Mouse (Mus musculus) midbrain, postnatal 0 days (tissue): ENCODE data around the gene Higd1c. TPM values are rescaled to one million over a fixed set of nuclear protein-coding genes. Genes with fewer than 3 reads are reported as not detected.

Experiments used
- ATAC-seq: fragments of 200-750 bp; cut with Nextera tagmentation; 2 replicates; pipeline ENCODE4 v1.8.0; 2017; ENCODE audit warnings: moderate number of reproducible peaks, mild to moderate bottlenecking, moderate TSS enrichment, moderate library complexity; ENCODE audit not compliant: low FRiP score
- DNase-seq: peaks from one replicate; pipeline ENCODE4 v3.0.0-alpha.2; 2015; ENCODE audit warnings: low spot score
- H3K27ac ChIP-seq: fragments of 300-500 bp; sonication (generic); 2 replicates; pipeline ENCODE4 v1.5.1; 2014; ENCODE audit warnings: low read depth, mild to moderate bottlenecking, low read length, mixed read lengths
- H3K27me3 ChIP-seq: fragments of 300-500 bp; sonication (generic); 2 replicates; pipeline ENCODE4 v1.6.1; 2014; ENCODE audit warnings: low read length, control low read depth, mixed read lengths; ENCODE audit not compliant: insufficient read depth
- H3K36me3 ChIP-seq: fragments of 300-500 bp; sonication (generic); 2 replicates; pipeline ENCODE4 v1.6.1; 2014; ENCODE audit warnings: low read length, control low read depth, mixed read lengths; ENCODE audit not compliant: insufficient read depth
- H3K4me1 ChIP-seq: fragments of 300-500 bp; sonication (generic); 2 replicates; pipeline ENCODE4 v1.6.1; 2014; ENCODE audit warnings: mild to moderate bottlenecking, control low read depth, antibody characterized with exemption, low read length, mixed read lengths; ENCODE audit not compliant: insufficient read depth
- H3K4me2 ChIP-seq: fragments of 300-500 bp; sonication (generic); 2 replicates; pipeline ENCODE4 v1.6.1; 2014; ENCODE audit warnings: low read depth, mild to moderate bottlenecking, low read length, mixed read lengths; ENCODE audit not compliant: poor library complexity, severe bottlenecking
- H3K4me3 ChIP-seq: fragments of 300-500 bp; sonication (generic); 2 replicates; pipeline ENCODE4 v1.5.1; 2014; ENCODE audit warnings: low read depth, mild to moderate bottlenecking, low read length, moderate library complexity
- H3K9ac ChIP-seq: fragments of 300-500 bp; sonication (generic); replicated peaks from 2 replicates; pipeline ENCODE4 v1.6.1; 2014; ENCODE audit warnings: mild to moderate bottlenecking, low read length, moderate library complexity, mixed read lengths; ENCODE audit not compliant: poor library complexity, severe bottlenecking
- H3K9me3 ChIP-seq: fragments of 300-500 bp; sonication (generic); 2 replicates; pipeline ENCODE4 v1.6.1; 2016; ENCODE audit warnings: low read length, control low read depth
- CTCF ChIP-seq: IDR thresholded peaks from 2 replicates; pipeline ENCODE4 v1.5.1; 2016; ENCODE audit warnings: antibody characterized with exemption, mild to moderate bottlenecking
- WGBS: fragments of 180-500 bp; shearing (Covaris S2); extraction: QIAGEN DNeasy Blood & Tissue Kit; methylation state at CpG from one replicate; pipeline ENCODE4 v1.1.7; 2014; 5-methylcytosine and 5-hydroxymethylcytosine counted together
- polyA plus RNA-seq: library from polyadenylated mRNA; unstranded; fragments of >200 nt; fragmentation: Nextera tagmentation; extraction: Ambion mirVana; gene quantifications from 2 replicates; pipeline ENCODE4 v1.2.1, GENCODE M21; 2015
- total RNA-seq: library from RNA; depleted of rRNA; stranded (reverse); fragments of >200 nt; gene quantifications from 2 replicates; pipeline ENCODE4 v1.2.3, GENCODE M21; 2014

The Higd1c gene
- total and polyA plus RNA-seq, 2 experiments from 2014 or later = not detected

DNA sequence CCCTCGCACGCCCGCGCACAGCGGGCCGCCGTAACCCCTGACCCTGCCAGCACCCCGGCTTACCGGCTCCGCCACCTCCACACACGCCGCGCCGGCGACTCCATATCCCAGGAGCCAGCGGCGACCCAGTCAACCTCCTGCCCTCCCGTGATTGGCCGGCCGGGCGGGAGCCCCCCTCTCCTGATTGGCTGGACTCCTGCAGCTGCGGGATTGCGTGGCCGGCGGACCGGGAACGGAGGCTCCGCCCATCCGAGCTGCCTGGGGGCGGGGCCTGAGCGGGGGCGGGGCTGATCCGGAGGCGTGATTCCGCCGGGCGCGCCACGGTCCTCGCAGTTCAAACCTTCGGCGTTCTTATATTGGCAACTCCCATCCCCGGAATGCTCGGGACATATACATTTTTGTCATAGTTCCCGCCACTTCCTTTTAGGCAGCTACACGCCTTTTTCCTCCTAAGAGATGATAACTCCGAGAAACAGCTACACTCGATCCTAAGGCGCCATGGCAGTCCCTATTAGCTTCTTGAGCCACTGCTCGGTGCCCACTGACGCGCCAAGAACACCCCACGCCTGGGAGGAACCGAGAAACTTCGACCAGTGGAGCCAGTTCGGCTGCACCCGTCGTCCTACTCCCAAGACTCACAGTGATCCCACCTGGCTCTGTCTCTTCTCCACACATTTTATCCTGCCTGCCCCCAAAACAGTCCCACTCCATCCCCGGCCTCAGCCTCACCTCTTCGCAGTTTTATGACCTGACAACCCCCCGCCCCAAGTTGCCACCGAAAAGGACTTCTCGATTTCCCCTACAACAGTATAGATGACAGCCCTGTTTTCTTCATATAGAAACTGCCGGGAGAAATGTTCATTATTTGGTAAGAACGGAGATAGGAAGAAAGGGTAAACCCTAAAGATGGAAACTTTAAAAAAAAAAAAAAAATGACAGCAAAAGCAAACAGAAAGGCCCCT lies 58.8 kb downstream of the Higd1c start:
- peak overlapping the region; percentile 91 for H3K4me2 ChIP-seq
- H3K9ac ChIP-seq = peak overlapping the region; percentile 85
- ATAC-seq (peak; percentile 97), DNase-seq (peak; percentile 96)
- H3K9me3 ChIP-seq = no peaks in the 10 kb centered on the region
- 0 out of 2 replicates have a peak overlapping the region, but pooled peaks have one; percentile 58 for H3K27ac ChIP-seq
- H3K27me3 ChIP-seq = peaks cover 15% of the 10 kb centered on the region
- no peak for TF ChIP-seq CTCF
- H3K4me1 ChIP-seq = peaks cover 13% of the 10 kb centered on the region; the same call in 1 of the 2 replicates
- H3K4me3 ChIP-seq = peak overlapping the region; percentile 85
- WGBS = 1% methylated on average over 64 of the region's 65 CpGs
- no peaks in the 10 kb centered on the region for H3K36me3 ChIP-seq

GRCm38 (mm10) chr15:100423916-100424315 lies 59.6 kb downstream of the Higd1c start:
- H3K27me3 ChIP-seq = peaks cover 15% of the 10 kb centered on the region
- TF ChIP-seq CTCF = peak; percentile 15; the same call in 1 of the 2 replicates
- DNase-seq = no peak
- WGBS = 2% methylated on average over 14 of the region's 14 CpGs
- no peaks in the 10 kb centered on the region for H3K36me3 ChIP-seq
- peaks cover 13% of the 10 kb centered on the region; the same call in 1 of the 2 replicates for H3K4me1 ChIP-seq
- no peak for ATAC-seq
- H3K9ac ChIP-seq = peak overlapping the region; percentile 48; the same call in 1 of the 2 replicates
- peak overlapping the region; percentile 91 for H3K4me2 ChIP-seq
- no peak overlapping the region for H3K27ac ChIP-seq
- peak overlapping the region; percentile 85 for H3K4me3 ChIP-seq
- H3K9me3 ChIP-seq = no peaks in the 10 kb centered on the region

GRCm38 (mm10) chr15:100424396-100425122 lies 60.2 kb downstream of the Higd1c start, which contains the start of gene Slc11a2:
Gene Slc11a2, minus strand, starts transcription at chr15:100425072.
- ATAC-seq (no peak), DNase-seq (no peak)
- Histone ChIP-seq H3K36me3 (no peaks in the 10 kb centered on the region), H3K4me3 (peak within 1 kb of the TSS; percentile 85), H3K4me1 (peaks cover 13% of the 10 kb centered on the region; the same call in 1 of the 2 replicates), H3K27ac (no peak within 1 kb of the TSS), H3K9me3 (no peaks in the 10 kb centered on the region), H3K27me3 (peaks cover 15% of the 10 kb centered on the region), H3K4me2 (peak within 1 kb of the TSS; percentile 91), H3K9ac (peak within 1 kb of the TSS; percentile 48; the same call in 1 of the 2 replicates)
- no peak for TF ChIP-seq CTCF
- 29% methylated on average over 17 of the region's 17 CpGs for WGBS

- no peak overlapping the region for H3K9ac ChIP-seq
- no peaks in the 10 kb centered on the region for H3K36me3 ChIP-seq
- H3K4me1 ChIP-seq = no peaks in the 10 kb centered on the region
- no peak overlapping the region for H3K27ac ChIP-seq
- WGBS = 87% methylated on average over 13 of the region's 13 CpGs
- H3K27me3 ChIP-seq = peaks cover 15% of the 10 kb centered on the region
- ATAC-seq (no peak), DNase-seq (no peak)
- no peak overlapping the region for H3K4me2 ChIP-seq
- no peak for TF ChIP-seq CTCF
- no peaks in the 10 kb centered on the region for H3K9me3 ChIP-seq
- H3K4me3 ChIP-seq = no peak overlapping the region
These were observed 64.1 kb downstream of the Higd1c start for GRCm38 (mm10) chr15:100428296-100428905.

- Histone ChIP-seq H3K4me2 (no peak overlapping the region), H3K27me3 (peaks cover 5% of the 10 kb centered on the region), H3K36me3 (no peaks in the 10 kb centered on the region), H3K27ac (no peak overlapping the region), H3K9ac (no peak overlapping the region), H3K9me3 (no peaks in the 10 kb centered on the region), H3K4me3 (no peak overlapping the region), H3K4me1 (no peaks in the 10 kb centered on the region)
- TF ChIP-seq CTCF = no peak
- DNase-seq = peak; percentile 89
- no peak for ATAC-seq
- WGBS = 78% methylated on average over 11 of the region's 11 CpGs
These were observed 65.7 kb downstream of the Higd1c start for GRCm38 (mm10) chr15:100429959-100430565.
